Mouse (Mus musculus) layer of hippocampus, adult 9-11 months (tissue): Measurements from ENCODE around the gene Igsf3.
A peak's percentile ranks its signal among the peaks of the same experiment; 100 is the strongest.

Experiments used
- DNase-seq: peaks from one replicate; pipeline ENCODE4 v3.0.0; 2022

Gene Igsf3

DNA sequence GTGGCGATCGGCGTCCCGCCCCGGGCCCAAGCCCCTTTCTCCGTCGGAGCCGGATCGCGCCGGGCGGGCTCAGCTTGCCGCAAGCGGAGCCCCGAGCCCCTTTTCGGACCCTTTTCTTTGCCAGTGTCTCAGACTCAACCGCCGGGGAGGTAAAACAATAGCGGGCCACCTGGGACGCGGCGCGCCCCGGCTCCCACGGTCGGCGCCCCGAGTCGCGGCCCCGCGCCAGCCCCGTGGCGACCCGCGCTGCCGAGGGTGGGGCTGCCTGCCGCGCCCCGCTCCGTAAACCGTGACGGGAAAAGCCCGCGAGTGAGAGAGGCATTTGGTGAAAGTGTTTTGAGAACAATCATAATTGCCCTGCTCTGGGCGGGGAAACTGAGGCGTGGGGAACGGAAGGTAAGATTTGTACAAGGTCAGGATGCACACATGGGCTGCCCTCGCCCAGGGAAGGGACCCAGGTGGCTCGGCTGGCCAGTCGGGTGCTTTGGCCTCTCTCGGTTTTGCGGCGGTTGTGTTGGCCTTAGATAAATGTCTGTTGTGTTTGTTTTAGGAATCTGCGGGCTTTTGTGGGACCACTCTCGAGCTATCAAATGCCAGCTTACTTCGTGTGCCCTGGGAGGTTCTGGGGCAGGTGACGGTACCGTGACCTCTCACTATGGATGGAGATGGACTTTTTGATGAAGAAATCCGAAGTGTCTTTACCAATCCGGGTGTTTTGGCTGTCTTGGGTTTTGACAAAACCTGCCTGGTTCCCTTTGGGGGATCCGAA, 557 bp downstream of the Igsf3 start:
- DNase-seq = no peak

DNA sequence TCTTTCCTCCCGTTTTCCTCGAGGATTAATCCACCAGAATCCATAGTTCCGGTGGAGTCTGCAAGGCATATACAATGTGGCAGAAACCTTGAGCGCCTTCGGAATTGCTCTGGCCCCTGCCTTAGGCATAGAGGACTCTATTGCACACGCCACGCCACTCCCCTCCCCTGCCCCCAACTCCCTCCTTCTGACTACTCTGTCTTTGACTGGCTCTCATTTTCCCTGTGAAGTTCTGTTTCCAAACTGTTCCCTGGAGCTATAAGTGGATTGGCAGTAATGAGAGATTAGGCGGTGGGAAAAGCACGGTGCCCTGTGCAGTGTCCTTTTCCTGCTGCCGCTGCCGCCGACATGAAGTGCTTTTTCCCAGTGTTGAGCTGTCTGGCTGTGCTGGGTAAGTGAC, 1.2 kb downstream of the Igsf3 start:
- no peak for DNase-seq

DNA sequence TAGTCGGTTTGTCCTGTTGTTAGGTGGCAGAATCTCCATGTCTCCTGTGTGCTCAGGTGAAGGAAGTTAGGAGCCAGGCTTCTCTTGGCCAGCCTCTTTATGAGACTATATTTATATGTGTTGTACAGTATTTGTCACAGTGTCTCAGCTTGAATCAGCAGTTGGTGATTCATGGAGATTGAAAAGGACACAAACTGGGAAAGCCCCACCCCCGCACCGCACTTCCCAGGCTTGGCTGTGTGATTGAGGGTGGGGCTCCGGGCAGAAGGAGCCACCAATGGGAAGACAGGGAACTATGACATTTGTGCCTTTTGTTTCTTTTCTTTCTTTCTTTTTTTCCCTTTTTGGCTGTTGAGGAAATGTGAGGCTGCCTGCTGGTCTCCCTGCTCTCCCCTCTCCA, 2.9 kb downstream of the Igsf3 start:
- peak; percentile 76 for DNase-seq

DNA sequence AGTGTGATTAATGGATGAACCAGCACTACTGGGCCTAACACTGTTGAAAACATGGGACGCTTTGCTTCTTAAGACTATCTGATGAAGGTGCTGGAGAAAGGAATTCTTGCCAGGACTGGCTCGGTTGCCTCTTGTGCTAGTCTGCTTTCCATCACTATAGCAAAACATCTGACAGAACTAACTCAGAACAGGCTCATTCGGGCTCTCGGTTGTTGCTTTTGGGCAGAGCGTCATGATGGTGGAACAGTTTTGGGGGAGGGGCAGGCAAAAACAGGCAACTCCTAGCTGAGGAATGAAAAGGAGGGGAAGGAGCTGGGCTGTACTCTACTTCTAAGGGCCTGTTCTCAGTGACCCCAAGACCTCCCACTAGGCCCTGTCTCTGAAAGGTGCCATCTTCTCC, 4.8 kb downstream of the Igsf3 start:
- DNase-seq = no peak

DNA sequence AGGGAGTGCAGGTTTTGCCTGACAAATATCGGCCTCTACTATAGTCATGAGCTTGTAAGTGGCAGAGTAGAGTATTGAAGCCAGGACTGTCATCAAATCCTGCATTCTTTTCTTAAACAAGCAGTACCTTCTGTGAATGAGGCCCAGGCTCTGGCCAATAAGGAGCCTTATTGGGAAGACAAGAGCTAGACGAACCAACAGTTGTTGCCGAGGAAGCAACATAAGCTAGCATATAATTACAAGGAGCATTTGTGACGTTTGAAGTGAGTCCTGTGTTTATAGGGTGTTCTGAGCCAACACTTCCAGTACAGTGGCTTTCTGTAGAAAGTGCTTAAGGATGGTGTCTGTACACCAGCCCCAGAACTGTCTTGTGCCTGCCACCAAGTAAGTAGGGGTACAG, 5.9 kb downstream of the Igsf3 start:
- DNase-seq = no peak

DNA sequence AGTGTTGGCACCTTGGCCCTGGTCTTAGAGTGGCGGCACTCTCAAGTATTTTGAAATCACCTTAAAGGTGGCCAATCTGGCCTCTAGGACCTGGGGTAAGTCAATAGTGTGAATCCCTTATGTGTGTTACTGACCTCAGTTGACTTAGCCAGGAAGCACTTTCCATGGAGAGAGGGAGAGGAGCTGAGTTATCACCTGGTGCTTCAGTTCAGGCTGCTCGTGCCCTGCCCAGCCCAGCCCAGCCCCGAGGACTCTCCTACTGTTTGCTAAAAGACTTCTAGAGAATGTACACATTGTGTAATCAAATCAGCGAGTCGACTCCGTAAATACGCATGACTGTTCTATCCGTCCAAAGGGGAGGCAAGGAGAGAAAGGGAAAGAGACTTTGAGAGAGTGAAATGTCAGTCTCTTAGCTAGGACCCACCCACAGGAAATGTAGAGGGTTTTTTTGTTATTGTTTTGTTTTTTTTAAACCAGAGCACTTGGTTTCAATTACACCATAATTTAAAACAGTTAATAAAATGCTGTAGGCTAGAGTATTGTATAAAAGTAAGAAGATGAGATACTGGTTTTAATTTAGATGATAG, 9.6 kb downstream of the Igsf3 start:
- DNase-seq = no peak

DNA sequence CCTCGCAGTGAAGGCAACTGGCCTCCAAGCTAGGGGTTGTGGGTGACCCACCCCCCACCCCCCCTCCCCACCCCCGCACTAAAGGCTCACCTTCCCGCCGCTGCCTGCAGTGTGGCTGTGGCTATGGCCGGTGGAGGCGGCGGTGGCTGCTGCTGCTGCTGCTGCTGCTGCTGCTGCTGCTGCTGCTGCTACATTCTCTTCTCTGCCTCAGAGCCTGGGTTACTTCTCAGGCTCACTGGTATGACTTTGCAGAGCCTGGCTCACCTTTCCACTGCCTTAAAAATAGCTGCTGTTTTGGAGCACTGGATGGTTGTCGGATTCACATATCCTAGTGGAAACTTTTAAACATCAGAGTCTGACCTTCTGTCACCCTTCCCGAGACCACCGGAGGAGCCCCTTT, 11.0 kb downstream of the Igsf3 start:
- DNase-seq = no peak

DNA sequence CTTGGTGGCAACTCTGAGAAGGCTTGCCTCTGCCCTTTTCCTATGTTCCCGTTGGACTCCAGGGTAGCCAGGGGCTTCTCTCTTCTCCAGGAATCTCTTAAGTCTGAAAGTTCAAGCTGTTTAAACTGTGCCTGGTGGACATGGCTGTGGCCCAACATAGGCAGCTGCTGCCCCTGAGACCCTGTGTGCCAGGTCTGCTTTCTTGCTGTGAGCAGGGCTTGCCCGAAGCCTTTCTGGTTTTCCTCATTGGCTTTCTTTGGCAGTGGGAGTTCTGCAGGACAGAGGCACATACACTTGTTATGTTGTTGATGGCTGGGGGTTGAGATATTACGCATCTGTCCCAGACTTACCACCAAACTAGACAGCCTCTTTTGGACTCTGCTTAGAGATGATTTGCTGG, 12.7 kb downstream of the Igsf3 start:
- no peak for DNase-seq

DNA sequence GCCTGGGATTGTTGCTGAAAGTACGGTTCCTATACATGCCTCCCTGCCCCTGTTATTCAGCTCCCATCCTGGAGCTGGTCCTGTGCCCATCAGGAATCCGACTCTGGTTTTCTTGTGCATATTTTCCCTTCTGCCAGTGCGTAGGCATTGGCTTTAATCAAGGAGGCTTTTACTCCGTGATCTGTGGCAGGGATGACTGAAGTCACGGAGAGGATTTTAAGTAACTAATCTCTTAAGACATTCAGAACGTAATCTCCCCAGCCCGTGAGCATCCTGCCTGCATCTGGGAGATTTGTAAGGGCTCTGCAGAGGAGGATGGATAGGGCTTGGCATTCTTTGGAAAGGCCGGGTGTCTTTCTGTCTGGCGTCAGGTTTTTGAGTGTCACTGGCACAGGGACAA, 13.6 kb downstream of the Igsf3 start:
- no peak for DNase-seq

DNA sequence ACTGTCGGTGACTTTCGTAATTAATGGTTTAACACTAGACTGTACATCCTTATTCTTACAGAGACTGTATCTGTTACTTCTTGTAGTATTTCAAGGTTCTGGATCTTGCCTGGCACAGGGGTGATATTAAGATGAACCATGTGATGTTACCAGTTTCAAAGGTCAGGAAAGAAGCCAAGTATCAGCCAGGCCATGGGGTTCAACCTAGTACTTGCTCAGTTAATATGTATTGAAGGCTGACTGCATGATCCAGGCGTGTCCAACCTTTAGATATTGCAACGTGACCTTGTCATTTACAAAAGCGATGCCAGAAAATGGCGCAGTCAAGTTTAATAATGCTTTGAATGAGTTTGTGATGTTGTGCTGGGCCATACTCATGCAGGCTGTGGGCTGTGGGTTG, 15.1 kb downstream of the Igsf3 start:
- DNase-seq = no peak

DNA sequence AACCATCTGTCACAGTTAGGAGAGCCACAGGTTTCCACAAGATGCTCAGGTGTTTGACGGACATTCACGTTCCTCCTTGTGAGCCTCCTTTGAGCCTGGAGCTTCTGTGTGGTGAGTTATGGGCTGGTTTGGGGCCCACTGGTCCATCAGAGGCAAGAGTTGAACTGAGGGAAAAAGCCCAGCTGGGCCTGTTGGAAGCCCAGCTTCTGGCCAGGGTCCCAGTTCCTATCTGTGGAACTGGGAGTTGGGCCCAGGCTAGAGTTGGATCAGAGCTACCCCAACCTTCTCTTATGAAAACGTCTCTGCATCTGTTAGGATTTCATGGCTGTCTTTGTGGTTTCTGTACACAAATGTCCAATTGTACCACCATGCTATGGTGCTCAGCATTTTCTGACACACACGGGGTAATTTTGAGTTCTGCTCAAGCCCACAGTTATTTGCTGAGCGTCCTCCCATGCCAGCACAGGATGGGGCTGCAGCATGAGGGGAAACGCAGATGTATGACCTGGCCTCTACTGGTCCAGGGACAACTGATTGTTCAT, 16.3 kb downstream of the Igsf3 start:
- peak; percentile 56 for DNase-seq

DNA sequence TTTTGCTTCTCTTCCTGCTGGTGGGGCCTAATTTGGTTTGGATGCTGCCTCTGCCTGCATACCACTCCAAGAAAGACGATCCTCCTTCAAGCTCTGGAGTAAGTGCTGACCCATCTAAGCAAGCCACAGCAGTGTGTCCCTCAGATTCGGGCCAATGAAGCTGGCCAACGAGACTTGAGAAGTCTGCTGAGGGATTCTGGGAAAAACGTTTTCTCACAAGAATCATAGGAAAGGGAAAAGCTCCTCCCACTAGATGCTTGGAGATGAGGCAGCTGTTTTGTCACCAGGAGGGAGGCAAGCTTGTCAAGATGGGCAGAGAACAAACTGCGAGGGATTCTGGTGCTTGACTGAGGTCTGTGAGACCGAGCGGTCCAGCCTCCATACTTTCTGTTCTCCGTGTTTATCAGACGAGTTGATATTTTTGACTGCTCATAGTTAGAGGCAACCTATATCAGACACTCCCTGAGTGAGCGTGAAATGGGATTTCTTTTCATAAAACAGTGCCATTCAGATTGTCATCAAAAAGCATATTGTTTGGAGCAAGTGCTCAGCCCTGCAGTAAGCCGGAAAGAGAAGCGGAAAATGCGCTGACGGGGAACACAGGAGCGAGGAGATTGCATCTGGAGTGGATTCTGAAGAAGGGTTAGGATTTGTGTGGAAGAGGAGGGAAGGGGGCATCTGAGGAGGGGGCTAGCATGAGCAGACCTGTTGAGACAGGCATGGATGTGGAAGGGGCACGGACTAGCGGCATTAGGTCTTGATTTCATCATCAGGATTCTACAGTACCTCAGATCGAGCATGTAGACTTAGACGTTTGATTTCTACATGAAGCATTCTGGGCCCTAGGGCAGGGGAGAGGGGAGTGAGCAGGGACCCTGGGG, 17.0 kb downstream of the Igsf3 start:
- no peak for DNase-seq

DNA sequence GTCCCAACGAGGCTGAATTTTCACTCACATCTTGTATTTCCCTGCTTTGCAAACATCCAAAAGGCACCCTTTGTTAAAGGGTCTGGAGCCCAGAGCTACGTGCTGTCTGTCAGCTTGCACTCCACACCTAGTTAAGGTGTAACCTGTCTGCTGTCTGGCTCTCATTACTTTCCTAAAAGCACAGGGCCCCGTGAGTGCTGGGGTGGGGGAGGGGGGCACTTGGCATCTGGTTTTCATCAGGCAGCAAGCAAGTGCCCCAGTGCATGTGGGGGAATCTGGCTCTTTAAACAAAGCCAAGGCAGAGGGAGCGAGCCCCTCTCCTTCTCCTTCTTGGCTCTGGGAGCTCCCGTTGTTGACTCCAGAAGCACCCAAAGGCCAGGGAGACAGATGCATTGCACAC, 18.5 kb downstream of the Igsf3 start:
- DNase-seq = no peak

DNA sequence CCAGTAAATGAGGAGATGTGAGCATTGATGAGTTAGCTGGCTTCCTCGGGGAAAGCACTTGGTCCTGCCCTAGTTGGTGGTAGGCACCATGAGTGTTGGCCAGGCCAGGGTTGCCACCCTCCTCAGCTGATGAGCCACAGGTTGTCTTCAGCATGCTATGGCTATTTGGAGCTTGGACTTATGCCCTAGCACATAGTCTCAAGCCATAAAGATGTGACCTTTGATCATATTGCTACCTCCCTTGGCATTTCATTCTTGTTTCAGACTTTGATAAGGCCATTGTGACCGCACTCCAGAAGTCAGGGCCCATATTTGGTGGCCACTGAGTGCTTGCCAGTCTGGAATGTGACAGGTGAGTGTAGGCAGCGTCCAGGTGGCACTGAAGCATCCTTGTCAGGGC, 19.2 kb downstream of the Igsf3 start:
- DNase-seq = no peak

DNA sequence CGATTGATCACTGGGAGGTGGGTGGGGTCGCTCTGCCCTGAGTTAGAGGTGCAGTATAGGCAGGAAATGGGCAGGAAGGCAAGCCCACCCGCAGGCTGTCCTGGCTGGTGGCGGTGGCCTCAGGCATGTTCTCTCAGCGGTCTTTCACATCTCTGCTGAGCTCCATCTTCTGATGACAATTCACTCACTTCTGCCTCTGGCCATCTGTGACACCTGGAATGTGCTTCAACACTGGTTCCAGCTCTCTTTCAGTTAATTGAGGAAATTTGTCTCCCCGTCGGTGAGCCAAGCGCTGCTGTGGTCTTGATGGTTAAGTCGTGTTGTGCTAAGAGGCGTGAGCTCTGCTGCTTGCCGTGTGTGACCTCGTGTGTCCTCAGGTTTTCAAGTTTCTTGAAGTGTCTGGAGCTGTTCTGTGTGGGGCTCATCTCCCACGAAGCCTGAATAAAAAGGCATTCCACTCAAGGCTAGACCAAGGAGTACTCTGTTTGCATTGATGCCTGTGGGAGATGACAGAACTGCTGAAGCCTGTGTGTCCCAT, 19.9 kb downstream of the Igsf3 start:
- no peak for DNase-seq

DNA sequence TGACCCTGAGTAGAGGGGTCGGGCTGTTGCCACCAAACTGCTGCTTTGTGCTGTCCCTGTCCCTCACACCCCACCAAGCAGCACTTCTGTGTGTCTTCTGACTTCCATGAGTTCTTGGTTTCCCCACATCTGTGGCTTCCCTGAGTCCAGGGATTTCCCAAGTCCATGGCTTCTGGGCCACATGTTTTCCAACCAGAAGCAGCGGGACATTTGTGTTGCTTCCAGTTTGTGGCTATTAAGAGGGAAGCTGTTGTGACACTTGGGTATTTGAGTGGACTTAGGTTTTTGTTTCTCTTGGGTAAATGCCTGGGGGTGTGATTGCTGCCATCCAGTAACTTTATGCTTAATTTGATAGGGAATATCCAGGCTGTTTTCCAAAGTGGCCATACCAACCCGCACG, 20.5 kb downstream of the Igsf3 start:
- no peak for DNase-seq

DNA sequence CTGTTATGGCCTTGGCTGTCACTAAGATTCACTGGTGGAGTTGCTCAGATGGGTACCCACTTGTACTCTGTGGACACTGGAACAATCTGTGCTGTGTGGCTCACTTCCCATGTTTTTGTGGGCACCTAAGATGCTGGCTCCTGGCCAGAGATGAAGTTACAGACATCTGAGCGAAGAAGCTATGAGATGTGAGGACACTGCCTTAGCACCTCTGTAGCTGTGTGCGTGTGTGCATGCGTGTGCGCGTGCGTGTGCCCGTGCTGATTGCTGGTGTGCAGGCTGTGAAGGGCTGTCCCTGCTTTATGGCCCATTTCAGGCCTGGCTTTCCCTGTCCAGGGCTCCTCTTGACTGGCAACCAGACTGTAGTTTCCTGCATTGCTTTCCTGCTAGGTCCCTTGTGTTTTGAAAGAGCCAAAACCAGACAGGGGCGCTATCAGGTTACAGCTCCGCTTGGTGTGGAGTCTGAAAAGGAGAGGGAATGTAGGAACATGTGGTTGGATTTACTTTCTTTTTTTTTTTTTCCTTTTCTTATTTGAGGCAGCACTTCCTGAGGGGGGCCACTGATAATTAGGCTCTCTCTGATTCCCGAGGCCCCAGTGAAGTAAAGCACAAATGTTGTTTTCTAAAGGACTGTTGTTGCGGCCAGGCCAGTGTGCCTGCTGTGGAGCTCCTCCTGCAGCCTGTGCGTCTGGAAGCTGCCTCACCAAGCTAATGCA, 21.3 kb downstream of the Igsf3 start:
- DNase-seq = no peak

DNA sequence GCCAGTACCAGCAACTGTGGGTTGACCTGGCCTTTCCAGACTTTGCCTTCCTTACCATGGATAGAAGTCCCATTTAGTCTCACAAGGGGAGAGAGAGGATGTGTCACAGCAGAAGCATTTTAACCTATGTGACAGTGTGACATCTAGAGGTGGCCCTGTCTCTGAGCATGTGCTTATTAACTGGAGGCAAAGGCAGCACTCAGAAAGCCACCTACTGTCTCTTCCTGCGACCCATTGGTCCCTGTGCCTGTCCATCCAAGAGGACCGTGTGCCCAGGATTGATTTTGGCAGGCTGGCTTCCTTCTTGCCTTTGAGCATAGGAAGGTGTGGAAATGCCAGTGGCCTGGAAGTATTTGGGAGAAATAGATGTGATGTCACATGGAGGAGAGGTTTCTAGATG, 22.0 kb downstream of the Igsf3 start:
- DNase-seq = no peak

DNA sequence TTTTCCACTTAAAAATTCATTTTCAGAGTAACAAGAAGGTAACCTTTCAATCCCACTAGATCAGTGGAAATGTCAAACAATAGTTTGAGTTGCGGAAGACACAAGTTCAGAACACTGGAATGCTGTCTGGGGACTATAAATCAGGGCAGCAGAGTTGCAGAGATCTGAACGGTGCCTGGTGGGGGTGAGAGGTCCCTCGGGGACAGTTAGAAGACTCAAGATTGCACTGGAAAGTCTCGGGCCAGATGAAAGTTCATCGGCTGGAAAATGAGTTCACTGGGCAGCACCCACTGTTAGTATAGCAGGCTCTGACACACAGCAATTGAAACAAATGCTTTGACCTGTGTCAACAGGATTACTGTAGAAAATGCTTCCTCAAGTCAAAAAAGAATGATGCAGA, 24.6 kb downstream of the Igsf3 start:
- DNase-seq = no peak

DNA sequence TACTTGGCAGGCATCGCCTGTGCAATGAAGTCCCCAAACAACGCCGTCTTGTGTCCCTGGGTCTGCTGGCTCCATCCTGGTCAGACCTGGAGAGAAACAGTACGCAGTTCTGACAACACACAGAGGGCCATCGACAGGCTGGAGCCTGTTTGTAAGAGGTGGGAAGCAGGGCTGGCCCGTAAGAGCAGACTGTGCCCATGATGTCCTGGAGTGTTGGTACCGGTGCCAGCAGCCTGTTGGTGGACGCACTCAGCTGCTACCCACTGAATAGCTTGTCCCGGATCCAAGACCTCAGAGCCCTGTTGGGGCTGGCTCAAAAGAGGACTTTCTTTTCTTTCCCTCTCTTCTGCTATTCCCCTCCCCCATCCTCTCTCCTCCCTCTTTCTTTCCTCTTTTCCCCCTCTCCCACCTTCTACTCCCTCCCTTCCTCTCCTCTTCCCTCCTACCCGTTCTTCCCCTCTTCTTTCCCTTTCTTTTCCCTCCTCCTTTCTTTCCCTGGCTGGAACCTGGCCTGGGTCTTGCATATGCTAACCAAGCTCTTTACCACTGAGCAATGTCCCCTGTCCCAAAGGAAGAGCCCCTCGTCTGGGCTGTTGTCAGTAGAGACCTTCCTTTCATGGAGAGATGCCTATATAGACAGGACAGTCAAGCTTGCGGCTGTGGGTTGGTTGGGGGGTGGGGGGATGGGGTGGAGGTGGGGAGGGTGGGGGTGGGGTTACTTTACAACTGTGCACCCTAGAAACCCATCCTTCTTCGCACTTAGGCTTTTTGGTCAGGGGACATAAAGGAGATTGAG, 27.9 kb downstream of the Igsf3 start:
- peak; percentile 42 for DNase-seq

DNA sequence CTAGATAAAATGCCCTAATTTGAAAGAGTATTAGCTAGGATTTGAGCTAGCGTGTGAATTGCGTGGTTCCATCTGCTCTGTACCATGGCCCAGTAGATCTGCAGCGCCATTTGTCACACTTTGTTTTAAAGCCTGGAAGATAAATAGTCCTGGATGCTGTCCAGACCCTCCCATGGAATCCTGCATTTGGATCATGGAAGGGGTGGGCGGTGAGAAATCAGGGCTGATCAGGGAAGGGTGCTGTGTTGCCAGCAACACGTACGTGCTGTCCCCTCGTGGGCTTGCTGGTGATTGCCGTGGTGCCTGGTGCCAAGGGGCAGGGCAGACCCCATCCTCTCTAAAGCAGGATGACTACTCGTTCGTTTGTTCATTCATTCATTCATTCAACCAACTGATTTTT, 28.6 kb downstream of the Igsf3 start:
- peak; percentile 92 for DNase-seq

DNA sequence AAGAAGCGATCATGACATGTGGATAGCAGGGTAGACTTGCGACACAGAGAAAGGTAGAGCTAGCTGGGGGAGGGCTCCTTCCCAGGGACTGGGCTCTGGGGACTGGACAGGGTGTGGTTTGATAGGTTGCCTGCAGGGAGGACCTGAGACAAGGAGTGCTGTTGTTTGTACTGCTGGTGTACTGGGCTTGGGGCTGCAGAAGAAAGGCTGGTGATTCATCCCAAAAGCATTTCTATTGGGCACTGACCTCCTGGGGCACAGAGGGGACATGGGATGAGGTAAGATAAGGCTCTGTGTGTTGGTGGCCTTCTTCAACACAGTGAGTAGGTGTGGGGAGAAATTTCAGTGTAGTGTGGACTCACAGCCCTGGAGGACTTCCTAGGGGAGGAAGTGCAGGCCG, 29.2 kb downstream of the Igsf3 start:
- DNase-seq = no peak
